Mouse (Mus musculus) thymus, adult 2 months (tissue): Measurements from ENCODE around the gene Ctsl.

Experiments
- CTCF ChIP-seq: fragments of 200-500 bp; IDR thresholded peaks from 2 replicates; pipeline ENCODE4 v1.5.1; 2012; ENCODE audit warnings: mild to moderate bottlenecking, control low read depth, low read length, moderate library complexity, borderline replicate concordance; ENCODE audit not compliant: control insufficient read depth, poor library complexity, insufficient read depth; ENCODE audit errors: extremely low read depth
- POLR2A ChIP-seq: fragments of 200-500 bp; IDR thresholded peaks from 2 replicates; pipeline ENCODE4 v1.6.1; 2012; ENCODE audit warnings: mild to moderate bottlenecking, low read length, control low read depth, moderate library complexity; ENCODE audit not compliant: control insufficient read depth, poor library complexity, insufficient read depth; ENCODE audit errors: extremely low read depth

DNA sequence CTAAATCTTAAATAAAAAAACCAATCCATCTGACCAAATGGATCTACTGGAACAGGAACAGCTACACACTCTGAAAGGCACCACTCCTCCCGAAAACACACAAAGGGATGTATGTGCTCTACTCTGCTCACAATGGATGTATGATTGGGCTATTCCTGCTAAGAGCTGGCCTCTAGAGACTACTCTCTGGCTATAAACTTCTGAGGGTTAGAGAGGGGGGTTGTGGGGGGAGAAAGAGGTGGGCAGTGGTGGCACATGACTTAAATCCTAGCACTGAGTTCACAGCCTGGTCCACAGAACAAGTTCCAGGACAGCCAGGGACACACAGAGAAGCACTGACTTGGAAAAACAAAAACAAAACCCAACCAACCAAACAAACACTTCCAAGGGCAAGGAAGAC, 2.1 kb downstream of the Ctsl start:
- no peak for TF ChIP-seq CTCF
- TF ChIP-seq POLR2A = no peak
